Mouse (Mus musculus): Measurements from ENCODE around the gene Tshz2. TPM values are rescaled to one million over a fixed set of nuclear protein-coding genes. Genes with fewer than 3 reads are reported as not detected.
"Not testable (repeated sequence)": the region's sequence is repeated elsewhere in the genome, so short reads cannot be mapped to it uniquely, and the experiment has no call there.

Gene Tshz2
- polyA plus RNA-seq (2014; fragmentation: Nextera tagmentation; extraction: Ambion mirVana): 11.7 and 14.8 TPM in 2 replicates

DNA sequence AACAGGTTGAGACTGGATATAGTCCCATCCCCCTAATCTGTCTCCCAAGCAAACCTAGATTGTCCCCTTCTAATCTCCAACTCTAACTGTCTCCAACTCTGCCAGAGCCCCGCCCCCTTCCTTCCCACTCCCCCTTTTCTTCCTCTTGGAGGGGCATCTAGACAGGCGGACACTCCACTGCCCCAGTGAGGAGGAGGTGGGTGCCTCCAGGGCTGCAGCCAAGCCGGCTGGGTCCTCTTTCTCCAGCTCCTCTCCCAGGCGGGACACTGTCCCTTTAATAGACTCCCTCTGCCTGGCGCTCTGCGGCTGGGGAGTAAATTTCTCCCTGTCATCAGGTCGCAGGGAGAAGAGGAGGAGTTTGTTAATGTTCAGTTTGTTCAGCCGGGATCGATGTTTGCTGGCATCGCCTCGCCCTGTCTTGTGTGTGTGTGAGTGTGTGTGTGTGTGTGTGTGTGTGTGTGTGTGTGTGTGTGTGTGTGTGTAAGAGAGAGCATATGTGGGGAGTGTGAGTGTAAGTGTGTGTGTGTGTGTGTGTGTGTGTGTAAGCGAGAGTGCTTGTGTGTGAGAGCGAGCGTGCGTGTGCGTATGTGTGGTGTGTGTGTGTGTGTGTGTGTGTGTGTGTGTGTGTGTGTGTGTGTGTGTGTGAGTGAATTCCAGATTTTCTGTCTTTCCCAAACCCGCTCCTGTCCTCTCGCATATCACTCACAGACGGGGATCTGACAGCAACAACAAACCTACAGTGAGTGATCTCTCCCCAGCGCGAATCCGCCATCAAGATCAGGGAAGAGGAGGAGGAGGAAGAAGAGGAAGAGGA, at the start of gene Tshz2:
Gene Tshz2 (plus strand): TSS at position 676 of the 814 bp plus-strand sequence.
- H3K36me3 ChIP-seq (ENCODE audit: control insufficient read depth, insufficient read depth, low read length): no peaks in the 10 kb centered on the region
- peak; percentile 90 for ATAC-seq (ENCODE audit: low FRiP score, low TSS enrichment)
- under 1% methylated on average over 18 of the region's 22 CpGs for WGBS
- H3K4me3 ChIP-seq (ENCODE audit: low read length): peak within 1 kb of the TSS; percentile 84
- peak within 1 kb of the TSS; percentile 93 for H3K9ac ChIP-seq (ENCODE audit: low read depth, low read length)
- peak within 1 kb of the TSS; percentile 82 for H3K4me2 ChIP-seq (replicated peaks; ENCODE audit: low read depth, low read length)
- no peaks in the 10 kb centered on the region for H3K9me3 ChIP-seq (ENCODE audit: control insufficient read depth, low read length)
- peaks cover 25% of the 10 kb centered on the region for H3K4me1 ChIP-seq (ENCODE audit: control insufficient read depth, insufficient read depth, low read length)
- peak within 1 kb of the TSS; percentile 96 for H3K27ac ChIP-seq (ENCODE audit: low read depth, low read length)
- H3K27me3 ChIP-seq (ENCODE audit: control insufficient read depth, insufficient read depth, low read length): no peaks in the 10 kb centered on the region

DNA sequence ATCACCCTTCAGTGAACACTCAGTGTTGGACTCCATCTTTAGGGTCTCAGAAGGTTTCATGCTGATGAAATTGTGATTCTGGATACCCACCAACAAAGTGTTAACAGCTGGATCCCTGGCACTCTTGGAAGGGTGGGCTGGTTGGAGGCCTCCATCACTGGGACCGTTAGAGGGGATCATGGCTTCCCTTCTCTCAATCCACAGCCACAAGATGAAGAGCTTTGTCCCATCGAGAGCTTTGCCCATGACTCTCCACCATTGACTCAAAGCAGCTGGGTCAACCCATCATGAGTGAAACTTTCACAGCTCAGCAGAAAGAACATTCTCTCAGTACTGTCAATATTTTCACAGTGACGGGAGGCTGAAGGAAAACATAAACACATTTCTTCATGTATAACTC, 49.3 kb upstream of the Tshz2 start:
- no peak for ATAC-seq (ENCODE audit: low FRiP score, low TSS enrichment)
- 80% methylated on average over 3 of the region's 3 CpGs for whole genome bisulfite sequencing
- Histone ChIP-seq H3K4me3 (ENCODE audit: low read length) (no peak overlapping the region), H3K27ac (ENCODE audit: low read depth, low read length) (no peak overlapping the region), H3K36me3 (ENCODE audit: control insufficient read depth, insufficient read depth, low read length) (no peaks in the 10 kb centered on the region), H3K27me3 (ENCODE audit: control insufficient read depth, insufficient read depth, low read length) (no peaks in the 10 kb centered on the region), H3K4me2 (replicated peaks; ENCODE audit: low read depth, low read length) (no peak overlapping the region), H3K9me3 (ENCODE audit: control insufficient read depth, low read length) (no peaks in the 10 kb centered on the region), H3K9ac (ENCODE audit: low read depth, low read length) (no peak overlapping the region), H3K4me1 (ENCODE audit: control insufficient read depth, insufficient read depth, low read length) (0 out of 2 replicates have a peak, but pooled peaks cover 6% of the 10 kb centered on the region)

DNA sequence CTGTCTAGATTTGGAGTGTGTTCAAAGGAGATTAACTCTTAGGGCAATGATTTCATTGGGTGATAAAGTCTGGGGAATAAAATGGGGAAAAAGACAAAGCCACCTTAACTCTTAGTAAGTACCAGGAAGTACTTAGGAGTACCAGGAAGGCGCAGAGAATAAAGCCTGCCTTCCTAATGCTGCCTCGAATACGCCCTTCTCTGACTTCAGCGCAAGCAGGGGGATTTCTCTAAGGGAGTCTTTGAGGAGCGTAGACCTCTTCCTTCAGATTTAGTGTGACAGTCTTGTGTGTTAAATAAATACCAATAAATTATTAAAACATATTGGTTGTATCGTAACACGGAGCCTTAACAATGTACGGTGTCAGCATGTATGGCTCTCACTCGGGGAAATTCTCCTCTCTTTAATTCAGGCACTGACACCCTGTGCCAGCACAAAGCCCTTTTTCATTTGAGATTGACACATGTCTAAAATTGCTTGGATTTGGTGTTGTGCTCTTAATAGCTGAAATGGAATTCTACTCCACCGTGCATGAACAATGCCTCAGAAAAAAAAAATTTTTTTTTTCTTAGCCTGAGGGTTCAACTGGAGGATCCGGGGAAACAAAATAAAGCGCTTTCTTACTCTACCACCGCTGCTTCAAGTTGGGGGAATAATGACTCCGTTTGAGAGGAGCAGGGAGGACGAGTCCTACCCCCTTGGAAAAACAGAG, 47.9 kb upstream of the Tshz2 start:
- H3K27me3 ChIP-seq (ENCODE audit: control insufficient read depth, insufficient read depth, low read length): no peaks in the 10 kb centered on the region
- H3K36me3 ChIP-seq (ENCODE audit: control insufficient read depth, insufficient read depth, low read length): no peaks in the 10 kb centered on the region
- no peak overlapping the region for H3K9ac ChIP-seq (ENCODE audit: low read depth, low read length)
- WGBS: 23% methylated on average over 15 of the region's 15 CpGs
- H3K27ac ChIP-seq (ENCODE audit: low read depth, low read length): no peak overlapping the region; the same call in 1 of the 2 replicates
- no peak overlapping the region for H3K4me3 ChIP-seq (ENCODE audit: low read length)
- H3K4me1 ChIP-seq (ENCODE audit: control insufficient read depth, insufficient read depth, low read length): 0 out of 2 replicates have a peak, but pooled peaks cover 6% of the 10 kb centered on the region
- H3K4me2 ChIP-seq (replicated peaks; ENCODE audit: low read depth, low read length): peak overlapping the region; percentile 28; the same call in 1 of the 2 replicates
- no peaks in the 10 kb centered on the region for H3K9me3 ChIP-seq (ENCODE audit: control insufficient read depth, low read length)
- ATAC-seq (ENCODE audit: low FRiP score, low TSS enrichment): peak; percentile 74; the same call in 1 of the 2 replicates

DNA sequence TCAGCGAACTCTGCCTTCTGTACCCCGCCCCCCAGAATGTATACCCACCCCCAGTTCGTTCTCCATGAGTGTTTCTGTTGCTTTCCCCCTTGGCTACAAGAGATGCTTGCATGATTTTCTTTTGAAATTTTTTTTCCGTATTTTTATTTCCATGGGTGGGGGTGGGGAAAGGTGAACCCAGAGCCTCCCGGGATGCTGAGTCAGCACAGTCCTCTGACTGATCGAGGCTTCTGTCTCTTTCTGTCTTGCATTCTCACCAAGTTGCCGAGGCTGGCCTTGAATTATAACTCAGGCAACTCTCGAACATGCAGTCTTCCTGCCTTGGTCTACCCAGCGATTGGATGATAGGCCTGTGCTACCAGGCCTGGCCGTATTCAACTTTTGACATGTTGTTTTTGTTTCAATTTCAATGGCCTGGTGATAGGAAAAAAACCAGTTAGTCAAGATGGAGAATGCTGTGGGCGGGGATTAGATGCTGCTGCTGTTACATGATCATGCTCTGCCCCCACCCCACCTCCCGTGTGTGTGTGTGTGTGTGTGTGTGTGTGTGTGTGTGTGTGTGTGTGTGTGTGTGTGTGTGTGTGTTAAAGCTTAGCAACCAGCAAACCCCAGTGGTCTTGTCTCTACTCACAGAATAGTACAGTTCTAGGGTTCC, 47.1 kb upstream of the Tshz2 start:
- peak overlapping the region; percentile 28; the same call in 1 of the 2 replicates for H3K4me2 ChIP-seq (replicated peaks; ENCODE audit: low read depth, low read length)

DNA sequence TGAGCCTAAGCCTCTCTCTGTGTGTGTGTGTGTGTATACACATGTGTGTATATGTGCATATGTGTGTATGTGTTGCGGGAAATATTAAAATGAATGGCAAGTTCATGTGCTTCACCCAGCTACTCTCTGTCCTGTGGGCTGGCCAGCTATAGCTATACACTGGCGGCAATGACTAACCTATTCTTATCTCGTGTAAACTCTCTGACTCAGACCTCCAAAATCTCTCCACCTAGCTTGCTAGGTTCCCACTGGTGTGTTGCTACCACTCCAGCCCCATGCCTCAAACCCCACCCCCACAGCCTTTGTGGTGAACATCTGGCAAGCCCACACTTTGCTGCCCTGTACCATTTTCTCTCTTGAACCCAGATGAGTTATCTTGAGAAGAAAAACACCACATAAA, 46.1 kb upstream of the Tshz2 start:
- Histone ChIP-seq H3K4me1 (ENCODE audit: control insufficient read depth, insufficient read depth, low read length) (0 out of 2 replicates have a peak, but pooled peaks cover 6% of the 10 kb centered on the region), H3K9ac (ENCODE audit: low read depth, low read length) (no peak overlapping the region), H3K4me2 (replicated peaks; ENCODE audit: low read depth, low read length) (no peak overlapping the region), H3K27me3 (ENCODE audit: control insufficient read depth, insufficient read depth, low read length) (no peaks in the 10 kb centered on the region), H3K9me3 (ENCODE audit: control insufficient read depth, low read length) (no peaks in the 10 kb centered on the region), H3K4me3 (ENCODE audit: low read length) (no peak overlapping the region), H3K36me3 (ENCODE audit: control insufficient read depth, insufficient read depth, low read length) (no peaks in the 10 kb centered on the region), H3K27ac (ENCODE audit: low read depth, low read length) (no peak overlapping the region)
- ATAC-seq (ENCODE audit: low FRiP score, low TSS enrichment): no peak
- WGBS: 79% methylated on average over 3 of the region's 3 CpGs

More for the DNA sequence above, 47.1 kb upstream of the Tshz2 start:
- H3K4me3 ChIP-seq (ENCODE audit: low read length): no peak overlapping the region
- no peak overlapping the region for H3K9ac ChIP-seq (ENCODE audit: low read depth, low read length)
- H3K27me3 ChIP-seq (ENCODE audit: control insufficient read depth, insufficient read depth, low read length): no peaks in the 10 kb centered on the region
- 52% methylated on average over 12 of the region's 12 CpGs for WGBS
- no peaks in the 10 kb centered on the region for H3K36me3 ChIP-seq (ENCODE audit: control insufficient read depth, insufficient read depth, low read length)
- H3K4me1 ChIP-seq (ENCODE audit: control insufficient read depth, insufficient read depth, low read length): 0 out of 2 replicates have a peak, but pooled peaks cover 6% of the 10 kb centered on the region
- H3K27ac ChIP-seq (ENCODE audit: low read depth, low read length): no peak overlapping the region; the same call in 1 of the 2 replicates
- H3K9me3 ChIP-seq (ENCODE audit: control insufficient read depth, low read length): no peaks in the 10 kb centered on the region
- peak; percentile 26 for ATAC-seq (ENCODE audit: low FRiP score, low TSS enrichment)

DNA sequence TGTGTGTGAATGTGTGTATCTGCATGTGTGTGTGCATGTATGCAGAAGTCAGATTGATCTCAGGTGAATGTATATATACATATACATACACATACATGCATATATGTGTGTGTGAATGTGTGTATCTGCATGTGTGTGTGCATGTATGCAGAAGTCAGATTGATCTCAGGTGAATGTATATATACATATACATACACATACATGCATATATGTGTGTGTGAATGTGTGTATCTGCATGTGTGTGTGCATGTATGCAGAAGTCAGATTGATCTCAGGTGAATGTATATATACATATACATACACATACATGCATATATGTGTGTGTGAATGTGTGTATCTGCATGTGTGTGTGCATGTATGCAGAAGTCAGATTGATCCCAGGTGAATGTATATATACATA, 45.2 kb upstream of the Tshz2 start, which contains the start of gene Gm11011:
Gene Gm11011 (minus strand): TSS at position 101 of the 400 bp plus-strand sequence.
- H3K9ac ChIP-seq (ENCODE audit: low read depth, low read length); ATAC-seq (ENCODE audit: low FRiP score, low TSS enrichment); H3K27me3 ChIP-seq (ENCODE audit: control insufficient read depth, insufficient read depth, low read length); H3K36me3 ChIP-seq (ENCODE audit: control insufficient read depth, insufficient read depth, low read length); H3K9me3 ChIP-seq (ENCODE audit: control insufficient read depth, low read length); H3K4me1 ChIP-seq (ENCODE audit: control insufficient read depth, insufficient read depth, low read length); H3K4me2 ChIP-seq (replicated peaks; ENCODE audit: low read depth, low read length); H3K4me3 ChIP-seq (ENCODE audit: low read length); H3K27ac ChIP-seq (ENCODE audit: low read depth, low read length): not testable (repeated sequence)

DNA sequence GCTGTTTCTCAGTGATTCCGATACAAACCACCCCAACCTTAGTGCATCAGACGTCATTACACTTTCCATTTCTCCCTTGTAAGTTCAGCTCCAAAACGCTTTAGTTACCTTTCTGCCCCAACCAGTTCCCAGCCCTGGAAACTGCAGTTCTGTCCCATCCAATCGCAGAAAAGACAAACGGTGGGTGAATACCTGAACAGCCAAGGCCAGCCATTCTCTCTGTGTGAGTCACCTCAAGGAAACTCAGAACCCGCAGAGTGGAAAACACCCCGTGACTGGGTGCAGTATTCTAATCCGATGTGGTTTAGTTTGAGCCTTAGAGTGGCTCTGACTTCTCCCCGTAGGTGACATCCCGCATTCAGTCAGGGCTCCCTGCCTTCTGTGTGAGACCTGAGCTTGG, 43.1 kb upstream of the Tshz2 start:
- no peaks in the 10 kb centered on the region for H3K9me3 ChIP-seq (ENCODE audit: control insufficient read depth, low read length)
- H3K4me3 ChIP-seq (ENCODE audit: low read length): no peak overlapping the region
- no peaks in the 10 kb centered on the region for H3K27me3 ChIP-seq (ENCODE audit: control insufficient read depth, insufficient read depth, low read length)
- H3K4me1 ChIP-seq (ENCODE audit: control insufficient read depth, insufficient read depth, low read length): 0 out of 2 replicates have a peak, but pooled peaks cover 4% of the 10 kb centered on the region
- H3K27ac ChIP-seq (ENCODE audit: low read depth, low read length): no peak overlapping the region
- H3K9ac ChIP-seq (ENCODE audit: low read depth, low read length): no peak overlapping the region
- H3K36me3 ChIP-seq (ENCODE audit: control insufficient read depth, insufficient read depth, low read length): no peaks in the 10 kb centered on the region
- ATAC-seq (ENCODE audit: low FRiP score, low TSS enrichment): no peak
- 92% methylated on average over 10 of the region's 10 CpGs for WGBS
- no peak overlapping the region for H3K4me2 ChIP-seq (replicated peaks; ENCODE audit: low read depth, low read length)

DNA sequence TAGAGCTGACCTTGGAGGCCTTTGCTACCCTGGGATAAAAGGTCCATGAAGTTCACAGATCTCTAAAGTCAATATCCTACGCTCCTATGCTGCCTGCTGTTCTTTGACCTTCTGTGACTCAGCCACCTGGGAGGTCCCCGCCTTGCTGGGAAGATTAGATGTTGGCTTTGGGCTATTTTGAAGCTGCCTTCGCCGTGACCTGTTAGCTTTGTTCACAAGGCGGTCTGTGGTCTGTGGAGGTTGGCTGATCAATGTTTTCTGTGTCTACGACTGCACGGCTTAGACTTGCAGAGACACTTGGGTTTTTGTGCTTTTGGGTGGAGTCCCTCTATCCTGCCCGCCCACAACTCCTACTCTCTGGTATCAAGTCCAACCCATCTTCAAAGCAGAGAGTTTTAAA, 42.4 kb upstream of the Tshz2 start:
- no peak overlapping the region for H3K4me2 ChIP-seq (replicated peaks; ENCODE audit: low read depth, low read length)
- H3K4me1 ChIP-seq (ENCODE audit: control insufficient read depth, insufficient read depth, low read length): no peaks in the 10 kb centered on the region
- no peak overlapping the region for H3K4me3 ChIP-seq (ENCODE audit: low read length)
- no peak overlapping the region for H3K27ac ChIP-seq (ENCODE audit: low read depth, low read length)
- H3K9me3 ChIP-seq (ENCODE audit: control insufficient read depth, low read length): no peaks in the 10 kb centered on the region
- ATAC-seq (ENCODE audit: low FRiP score, low TSS enrichment): no peak
- H3K9ac ChIP-seq (ENCODE audit: low read depth, low read length): no peak overlapping the region
- H3K36me3 ChIP-seq (ENCODE audit: control insufficient read depth, insufficient read depth, low read length): no peaks in the 10 kb centered on the region
- WGBS: 70% methylated on average over 8 of the region's 8 CpGs
- H3K27me3 ChIP-seq (ENCODE audit: control insufficient read depth, insufficient read depth, low read length): no peaks in the 10 kb centered on the region

Measured in kidney, embryonic 14.5 days (tissue).